Mouse (Mus musculus): ENCODE results near the gene 1700001P01Rik. TPM values are rescaled to one million over a fixed set of nuclear protein-coding genes. Genes with fewer than 3 reads are reported as not detected.

1700001P01Rik gene
- polyA plus RNA-seq, 1 experiment: 0.38 TPM

DNA sequence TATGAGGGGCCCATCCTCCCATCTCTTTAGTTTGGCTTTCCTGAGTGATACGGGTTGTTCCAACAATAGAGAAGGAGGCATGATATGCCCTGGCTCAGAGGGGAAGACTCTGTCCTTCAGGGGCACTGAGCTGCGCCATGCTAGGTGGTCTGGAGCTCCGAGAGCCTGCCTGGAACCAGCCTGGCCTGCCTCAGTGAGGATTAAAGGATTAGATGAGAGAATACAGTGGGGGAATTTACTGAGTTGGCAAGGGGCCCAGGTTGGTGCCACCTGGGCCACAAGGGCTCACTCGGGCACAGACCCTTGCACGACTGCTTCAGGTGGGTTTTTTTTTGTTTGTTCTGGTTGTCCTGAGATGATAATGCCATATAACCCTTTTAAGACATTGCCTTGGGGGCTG, 40.5 kb upstream of the 1700001P01Rik start:
- WGBS: 89% methylated on average over 5 of the region's 5 CpGs
- no peak for TF ChIP-seq POLR2A (IDR thresholded peaks at IDR 0.05; ENCODE audit: control insufficient read depth, extremely low read depth, insufficient read depth, low read length, poor library complexity)
- no peak for TF ChIP-seq CTCF (IDR thresholded peaks at IDR 0.05; ENCODE audit: borderline replicate concordance, control insufficient read depth, extremely low read depth, insufficient read depth, low read length, poor library complexity)
- H3K27ac ChIP-seq (ENCODE audit: control insufficient read depth, insufficient read depth, low read length): no peak overlapping the region
- DNase-seq: no peak
- H3K36me3 ChIP-seq (ENCODE audit: control insufficient read depth, insufficient read depth, low read length): peaks cover 32% of the 10 kb centered on the region
- peaks cover 12% of the 10 kb centered on the region for H3K4me1 ChIP-seq (replicated peaks; ENCODE audit: control insufficient read depth, insufficient read depth, low read length)
- no peaks in the 10 kb centered on the region for H3K27me3 ChIP-seq (ENCODE audit: control insufficient read depth, insufficient read depth, low read length)
- no peak overlapping the region for H3K4me3 ChIP-seq (ENCODE audit: control insufficient read depth, insufficient read depth, low read length)

DNA sequence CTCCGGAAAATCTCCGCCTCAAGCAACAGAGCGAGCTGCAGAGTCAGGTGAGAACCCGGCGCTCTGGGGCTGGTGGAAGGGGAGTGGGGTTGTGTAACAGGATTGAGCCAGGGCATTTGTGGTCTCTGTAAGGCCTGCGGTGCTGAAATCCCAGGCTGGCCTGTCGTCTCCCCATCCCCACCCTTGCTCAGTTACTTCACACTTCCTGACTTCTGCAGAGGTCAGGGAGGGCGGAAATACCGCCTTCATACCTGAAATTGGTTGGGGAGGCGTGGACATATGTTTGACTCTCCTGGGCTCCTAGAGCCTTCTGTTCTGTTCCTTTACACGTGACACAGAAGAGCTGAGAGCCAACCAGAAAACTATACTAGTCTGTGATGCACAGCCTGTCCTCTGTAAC, 40.0 kb upstream of the 1700001P01Rik start:
- H3K4me3 ChIP-seq (ENCODE audit: control insufficient read depth, insufficient read depth, low read length): no peak overlapping the region
- DNase-seq: no peak
- H3K27ac ChIP-seq (ENCODE audit: control insufficient read depth, insufficient read depth, low read length): no peak overlapping the region
- peaks cover 16% of the 10 kb centered on the region for H3K4me1 ChIP-seq (replicated peaks; ENCODE audit: control insufficient read depth, insufficient read depth, low read length)
- peaks cover 32% of the 10 kb centered on the region for H3K36me3 ChIP-seq (ENCODE audit: control insufficient read depth, insufficient read depth, low read length)
- no peak for TF ChIP-seq POLR2A (IDR thresholded peaks at IDR 0.05; ENCODE audit: control insufficient read depth, extremely low read depth, insufficient read depth, low read length, poor library complexity)
- no peak for TF ChIP-seq CTCF (IDR thresholded peaks at IDR 0.05; ENCODE audit: borderline replicate concordance, control insufficient read depth, extremely low read depth, insufficient read depth, low read length, poor library complexity)
- no peaks in the 10 kb centered on the region for H3K27me3 ChIP-seq (ENCODE audit: control insufficient read depth, insufficient read depth, low read length)
- 96% methylated on average over 11 of the region's 11 CpGs for WGBS

DNA sequence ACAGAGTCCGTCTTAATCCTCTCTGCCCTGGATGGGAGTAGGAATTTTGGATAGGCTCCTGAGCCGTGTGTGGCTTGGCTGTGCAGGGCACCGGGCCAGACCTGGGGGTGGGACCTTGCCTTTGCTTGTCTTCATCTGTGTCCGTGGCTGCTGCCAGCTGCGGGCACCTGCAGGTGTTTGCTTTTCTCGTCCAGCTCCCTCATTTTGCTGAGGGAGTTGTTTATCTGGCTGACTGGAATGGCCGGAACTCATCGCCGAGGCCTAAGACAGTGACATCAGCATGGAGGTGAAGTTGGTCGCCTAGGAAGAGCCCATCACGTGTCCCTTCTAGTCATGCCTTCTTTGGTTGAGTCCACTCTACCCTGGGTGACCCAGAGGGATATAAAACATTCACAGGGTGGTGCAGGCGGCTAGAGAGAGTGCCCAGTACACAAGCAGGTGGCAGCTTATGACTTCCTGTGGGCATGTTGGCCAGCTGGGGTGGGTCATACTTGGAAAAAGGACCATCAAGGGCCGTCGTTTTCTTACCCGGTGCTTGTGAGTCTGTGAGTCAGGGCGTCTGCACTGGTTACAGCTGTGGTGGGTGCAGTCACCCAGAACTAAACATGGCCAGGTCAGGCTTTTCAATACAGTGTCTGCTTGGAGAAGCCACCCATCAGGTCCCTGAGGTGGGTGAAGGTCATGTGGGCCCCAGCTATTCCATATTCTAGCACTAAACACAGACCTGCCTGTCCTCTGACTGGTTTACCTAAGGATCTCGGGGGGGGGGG, 38.2 kb upstream of the 1700001P01Rik start:
- Histone ChIP-seq H3K27ac (ENCODE audit: control insufficient read depth, insufficient read depth, low read length) (no peak overlapping the region), H3K4me1 (replicated peaks; ENCODE audit: control insufficient read depth, insufficient read depth, low read length) (peaks cover 31% of the 10 kb centered on the region), H3K36me3 (ENCODE audit: control insufficient read depth, insufficient read depth, low read length) (peaks cover 32% of the 10 kb centered on the region), H3K4me3 (ENCODE audit: control insufficient read depth, insufficient read depth, low read length) (no peak overlapping the region), H3K27me3 (ENCODE audit: control insufficient read depth, insufficient read depth, low read length) (no peaks in the 10 kb centered on the region)
- WGBS: 85% methylated on average over 17 of the region's 17 CpGs
- no peak for DNase-seq
- TF ChIP-seq POLR2A (IDR thresholded peaks at IDR 0.05; ENCODE audit: control insufficient read depth, extremely low read depth, insufficient read depth, low read length, poor library complexity) (no peak), CTCF (IDR thresholded peaks at IDR 0.05; ENCODE audit: borderline replicate concordance, control insufficient read depth, extremely low read depth, insufficient read depth, low read length, poor library complexity) (no peak)

DNA sequence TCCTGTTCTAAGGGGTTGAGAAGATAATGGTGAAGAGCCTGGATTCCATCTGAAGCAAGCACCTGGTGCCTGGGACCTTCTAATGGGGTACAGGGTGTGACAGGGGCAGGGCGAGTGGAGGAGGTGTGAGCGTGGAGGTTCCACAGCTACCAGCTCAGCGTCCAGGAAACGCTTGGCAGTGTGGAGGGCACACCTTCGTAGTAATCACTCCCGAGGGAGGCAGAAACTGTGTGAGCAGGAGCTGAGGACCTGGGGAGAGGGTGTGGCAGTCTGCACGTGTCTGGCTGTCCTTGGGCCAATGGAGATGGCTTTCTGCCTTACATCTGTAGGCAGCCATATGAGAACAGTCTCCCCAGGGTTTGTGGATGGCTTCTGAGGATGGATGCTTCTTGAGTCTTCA, 37.4 kb upstream of the 1700001P01Rik start:
- 89% methylated on average over 7 of the region's 7 CpGs for WGBS
- Histone ChIP-seq H3K4me1 (replicated peaks; ENCODE audit: control insufficient read depth, insufficient read depth, low read length) (peaks cover 36% of the 10 kb centered on the region), H3K27ac (ENCODE audit: control insufficient read depth, insufficient read depth, low read length) (no peak overlapping the region), H3K27me3 (ENCODE audit: control insufficient read depth, insufficient read depth, low read length) (no peaks in the 10 kb centered on the region), H3K36me3 (ENCODE audit: control insufficient read depth, insufficient read depth, low read length) (peaks cover 30% of the 10 kb centered on the region), H3K4me3 (ENCODE audit: control insufficient read depth, insufficient read depth, low read length) (no peak overlapping the region)
- TF ChIP-seq POLR2A (IDR thresholded peaks at IDR 0.05; ENCODE audit: control insufficient read depth, extremely low read depth, insufficient read depth, low read length, poor library complexity) (no peak), CTCF (IDR thresholded peaks at IDR 0.05; ENCODE audit: borderline replicate concordance, control insufficient read depth, extremely low read depth, insufficient read depth, low read length, poor library complexity) (no peak)
- DNase-seq: no peak

GRCm38 (mm10) chr11:97812491-97812921, 36.8 kb upstream of the 1700001P01Rik start:
- no peak for DNase-seq
- H3K27ac ChIP-seq (ENCODE audit: control insufficient read depth, insufficient read depth, low read length): no peak overlapping the region
- no peaks in the 10 kb centered on the region for H3K27me3 ChIP-seq (ENCODE audit: control insufficient read depth, insufficient read depth, low read length)
- peaks cover 40% of the 10 kb centered on the region for H3K4me1 ChIP-seq (replicated peaks; ENCODE audit: control insufficient read depth, insufficient read depth, low read length)
- TF ChIP-seq POLR2A (IDR thresholded peaks at IDR 0.05; ENCODE audit: control insufficient read depth, extremely low read depth, insufficient read depth, low read length, poor library complexity) (no peak), CTCF (IDR thresholded peaks at IDR 0.05; ENCODE audit: borderline replicate concordance, control insufficient read depth, extremely low read depth, insufficient read depth, low read length, poor library complexity) (no peak)
- WGBS: 93% methylated on average over 3 of the region's 3 CpGs
- H3K36me3 ChIP-seq (ENCODE audit: control insufficient read depth, insufficient read depth, low read length): peaks cover 27% of the 10 kb centered on the region
- no peak overlapping the region for H3K4me3 ChIP-seq (ENCODE audit: control insufficient read depth, insufficient read depth, low read length)

GRCm38 (mm10) chr11:97811569-97812362, 36.0 kb upstream of the 1700001P01Rik start:
- Histone ChIP-seq H3K36me3 (ENCODE audit: control insufficient read depth, insufficient read depth, low read length) (peaks cover 25% of the 10 kb centered on the region), H3K4me1 (replicated peaks; ENCODE audit: control insufficient read depth, insufficient read depth, low read length) (peaks cover 46% of the 10 kb centered on the region), H3K27ac (ENCODE audit: control insufficient read depth, insufficient read depth, low read length) (no peak overlapping the region), H3K27me3 (ENCODE audit: control insufficient read depth, insufficient read depth, low read length) (no peaks in the 10 kb centered on the region), H3K4me3 (ENCODE audit: control insufficient read depth, insufficient read depth, low read length) (no peak overlapping the region)
- DNase-seq: no peak
- TF ChIP-seq POLR2A (IDR thresholded peaks at IDR 0.05; ENCODE audit: control insufficient read depth, extremely low read depth, insufficient read depth, low read length, poor library complexity) (no peak), CTCF (IDR thresholded peaks at IDR 0.05; ENCODE audit: borderline replicate concordance, control insufficient read depth, extremely low read depth, insufficient read depth, low read length, poor library complexity) (no peak)
- 85% methylated on average over 13 of the region's 13 CpGs for WGBS

All from thymus, adult 2 months (tissue).